Mouse (Mus musculus): ENCODE data around the gene Itln1. TPM values are rescaled to one million over a fixed set of nuclear protein-coding genes. Genes with fewer than 3 reads are reported as not detected.

Itln1 gene
- polyA plus RNA-seq (2012; rRNA removed) = 1.3 TPM in 1 of 2 replicates, not detected in the other

DNA sequence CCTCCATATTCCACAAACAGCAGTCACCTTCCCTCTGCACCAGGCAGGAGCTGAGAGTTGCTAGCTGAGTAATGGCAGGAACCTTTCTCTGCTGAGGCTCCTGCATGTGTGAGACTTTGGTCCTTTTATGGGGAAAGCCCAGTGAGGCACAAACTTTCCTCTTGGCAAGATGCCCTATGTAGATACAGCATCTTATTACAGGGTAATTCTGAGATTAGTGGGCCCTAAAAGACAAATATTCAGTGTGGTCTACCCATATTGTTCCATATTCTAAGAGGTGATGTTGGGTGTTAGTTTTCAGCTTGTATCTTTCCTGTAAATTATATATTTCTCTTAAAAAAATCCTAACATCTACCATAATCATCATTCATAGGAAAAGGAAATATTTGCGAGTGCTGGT is at the start of gene Itln1:
Itln1 (minus strand) TSS at position 101 of the 400 bp plus-strand sequence.
- no peak for DNase-seq (ENCODE audit: low read depth in 1 of 2, low spot score in 2 of 2)
- H3K36me3 ChIP-seq (ENCODE audit: control insufficient read depth, insufficient read depth, low read length) = no peaks in the 10 kb centered on the region
- 94% methylated on average over 1 of the region's 1 CpGs for WGBS
- H3K4me3 ChIP-seq (ENCODE audit: extremely low read depth, insufficient read depth, insufficient read length) = no peak within 1 kb of the TSS
- TF ChIP-seq POLR2A (IDR thresholded peaks at IDR 0.05; ENCODE audit: low read depth, low read length) = no peak
- H3K27me3 ChIP-seq (ENCODE audit: control insufficient read depth, insufficient read depth, low read length) = no peaks in the 10 kb centered on the region
- H3K4me1 ChIP-seq (ENCODE audit: control insufficient read depth, insufficient read depth, insufficient read length) = no peaks in the 10 kb centered on the region
- no peak within 1 kb of the TSS for H3K27ac ChIP-seq (ENCODE audit: insufficient read depth, low read length)

DNA sequence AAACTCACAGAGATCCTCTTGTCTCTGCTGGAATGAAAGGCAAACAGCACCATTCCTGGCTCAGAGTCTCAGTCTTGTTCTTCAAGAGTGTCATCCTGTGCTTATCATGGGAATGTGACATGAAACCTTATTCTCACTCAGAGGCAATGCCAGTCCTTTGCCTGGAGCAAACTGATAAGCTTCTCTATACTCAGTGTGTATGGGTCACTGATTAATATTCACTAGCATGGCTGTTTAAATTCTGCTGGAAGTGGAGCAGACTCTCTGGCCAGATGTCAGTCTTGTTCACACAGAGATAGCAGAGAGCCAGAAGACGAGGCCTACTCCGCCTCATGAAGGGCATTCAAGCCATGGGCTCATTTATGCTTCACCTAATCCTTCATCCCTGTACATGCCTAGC is 49.5 kb upstream of the Itln1 start:
- Histone ChIP-seq H3K4me1 (ENCODE audit: control insufficient read depth, insufficient read depth, insufficient read length) (no peaks in the 10 kb centered on the region), H3K4me3 (ENCODE audit: extremely low read depth, insufficient read depth, insufficient read length) (no peak overlapping the region), H3K36me3 (ENCODE audit: control insufficient read depth, insufficient read depth, low read length) (peaks cover 9% of the 10 kb centered on the region), H3K27me3 (ENCODE audit: control insufficient read depth, insufficient read depth, low read length) (no peaks in the 10 kb centered on the region), H3K27ac (ENCODE audit: insufficient read depth, low read length) (no peak overlapping the region)
- 83% methylated on average over 2 of the region's 2 CpGs for WGBS
- TF ChIP-seq POLR2A (IDR thresholded peaks at IDR 0.05; ENCODE audit: low read depth, low read length) (no peak), CTCF (IDR thresholded peaks at IDR 0.05; ENCODE audit: extremely low read depth, insufficient read depth, insufficient read length, insufficient replicate concordance) (no peak)
- no peak for DNase-seq (ENCODE audit: low read depth in 1 of 2, low spot score in 2 of 2)

DNA sequence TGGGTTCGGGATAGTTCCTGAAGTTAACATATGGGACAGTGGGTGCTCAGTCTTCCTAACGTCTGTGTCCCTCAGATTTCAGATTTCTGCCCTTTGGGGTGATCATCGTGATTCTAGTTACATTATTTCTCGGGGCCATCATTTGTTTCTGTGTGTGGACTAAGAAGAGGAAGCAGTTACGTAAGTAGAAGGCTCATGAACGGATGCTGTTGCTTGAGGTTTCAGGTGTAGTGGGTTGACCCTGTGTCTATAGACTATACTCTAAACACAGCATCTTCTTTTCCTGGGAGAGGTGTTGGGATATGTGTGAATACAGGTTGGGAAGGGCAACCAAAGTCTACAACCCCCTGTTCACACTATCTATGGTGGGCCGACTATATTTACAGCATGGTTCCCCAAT is 42.1 kb upstream of the Itln1 start:
- Histone ChIP-seq H3K4me1 (ENCODE audit: control insufficient read depth, insufficient read depth, insufficient read length) (no peaks in the 10 kb centered on the region; the same call in none of the 2 replicates), H3K27me3 (ENCODE audit: control insufficient read depth, insufficient read depth, low read length) (no peaks in the 10 kb centered on the region), H3K27ac (ENCODE audit: insufficient read depth, low read length) (no peak overlapping the region), H3K4me3 (ENCODE audit: extremely low read depth, insufficient read depth, insufficient read length) (no peak overlapping the region), H3K36me3 (ENCODE audit: control insufficient read depth, insufficient read depth, low read length) (no peaks in the 10 kb centered on the region)
- DNase-seq (ENCODE audit: low read depth in 1 of 2, low spot score in 2 of 2) = no peak
- 71% methylated on average over 7 of the region's 7 CpGs for WGBS
- no peak for TF ChIP-seq CTCF (IDR thresholded peaks at IDR 0.05; ENCODE audit: extremely low read depth, insufficient read depth, insufficient read length, insufficient replicate concordance)

DNA sequence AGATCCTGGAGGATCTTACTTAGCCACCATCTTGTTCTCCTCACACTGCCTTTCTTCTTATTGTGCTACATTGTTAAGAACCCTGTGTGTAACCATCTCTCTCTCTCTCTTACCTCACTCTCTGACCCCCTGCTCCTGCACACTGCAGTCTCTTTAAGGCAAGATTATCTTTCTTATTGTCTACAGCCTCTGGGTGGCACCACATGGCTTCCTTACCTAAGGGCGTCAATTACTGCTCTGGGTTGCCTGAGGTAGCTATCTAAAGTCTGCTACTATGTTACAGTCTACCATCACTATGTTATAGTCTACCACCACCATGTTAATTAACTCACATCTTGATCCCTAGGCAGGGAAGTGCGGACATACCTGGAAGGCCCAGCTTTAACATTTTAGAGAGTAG is 33.3 kb upstream of the Itln1 start:
- WGBS = 78% methylated on average over 2 of the region's 2 CpGs
- H3K27me3 ChIP-seq (ENCODE audit: control insufficient read depth, insufficient read depth, low read length) = no peaks in the 10 kb centered on the region
- no peak overlapping the region for H3K27ac ChIP-seq (ENCODE audit: insufficient read depth, low read length)
- no peaks in the 10 kb centered on the region for H3K36me3 ChIP-seq (ENCODE audit: control insufficient read depth, insufficient read depth, low read length)
- TF ChIP-seq POLR2A (IDR thresholded peaks at IDR 0.05; ENCODE audit: low read depth, low read length) (no peak), CTCF (IDR thresholded peaks at IDR 0.05; ENCODE audit: extremely low read depth, insufficient read depth, insufficient read length, insufficient replicate concordance) (no peak)
- H3K4me1 ChIP-seq (ENCODE audit: control insufficient read depth, insufficient read depth, insufficient read length) = no peaks in the 10 kb centered on the region
- no peak for DNase-seq (ENCODE audit: low read depth in 1 of 2, low spot score in 2 of 2)
- no peak overlapping the region for H3K4me3 ChIP-seq (ENCODE audit: extremely low read depth, insufficient read depth, insufficient read length)

DNA sequence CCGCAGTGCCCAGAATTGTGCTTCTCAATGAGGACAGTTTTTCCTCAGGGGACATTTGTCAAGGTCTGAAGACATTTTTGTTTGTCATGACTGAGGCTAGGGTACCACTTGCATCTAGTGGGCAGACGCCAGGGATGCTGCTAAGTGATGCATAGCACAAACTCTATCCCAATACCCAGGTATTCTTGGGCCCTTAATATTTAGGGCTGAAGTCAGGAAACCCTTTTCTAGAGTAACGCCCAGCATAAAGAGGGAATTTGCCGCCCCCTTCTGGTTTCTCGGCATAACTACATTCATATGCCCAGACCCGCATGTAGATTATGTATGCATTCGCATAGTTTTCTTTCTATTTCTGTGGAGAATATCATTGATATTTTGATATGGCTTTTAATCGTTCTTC is 31.7 kb upstream of the Itln1 start:
- WGBS = 19% methylated on average over 8 of the region's 8 CpGs
- DNase-seq (ENCODE audit: low read depth in 1 of 2, low spot score in 2 of 2) = peak; percentile 52 to 70
- Histone ChIP-seq H3K27me3 (ENCODE audit: control insufficient read depth, insufficient read depth, low read length) (no peaks in the 10 kb centered on the region), H3K4me3 (ENCODE audit: extremely low read depth, insufficient read depth, insufficient read length) (no peak overlapping the region), H3K4me1 (ENCODE audit: control insufficient read depth, insufficient read depth, insufficient read length) (peaks cover 9% of the 10 kb centered on the region; the same call in 1 of the 2 replicates), H3K27ac (ENCODE audit: insufficient read depth, low read length) (no peak overlapping the region), H3K36me3 (ENCODE audit: control insufficient read depth, insufficient read depth, low read length) (no peaks in the 10 kb centered on the region)
- peak; percentile 51; the same call in 1 of the 2 replicates for TF ChIP-seq CTCF (IDR thresholded peaks at IDR 0.05; ENCODE audit: extremely low read depth, insufficient read depth, insufficient read length, insufficient replicate concordance)
- TF ChIP-seq POLR2A (IDR thresholded peaks at IDR 0.05; ENCODE audit: low read depth, low read length) = no peak

DNA sequence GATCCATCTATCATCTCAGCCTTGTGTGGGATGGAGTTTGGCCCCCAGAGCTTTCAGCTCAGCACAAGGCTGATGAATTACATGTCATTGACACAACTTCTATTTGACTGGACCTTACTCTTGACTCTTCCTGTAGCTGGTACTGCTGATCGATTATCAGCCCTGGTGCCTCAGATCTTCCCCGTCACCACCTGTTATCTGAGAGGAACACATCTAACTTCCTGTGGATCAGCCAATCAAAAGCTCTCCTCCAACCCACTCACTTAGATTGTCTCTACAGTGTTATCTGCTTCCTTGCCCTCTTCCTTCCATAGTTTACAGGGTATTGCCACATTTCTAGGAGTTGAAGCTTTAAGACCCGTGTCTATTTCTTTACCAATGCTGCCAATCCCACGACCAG is 30.8 kb upstream of the Itln1 start:
- Histone ChIP-seq H3K36me3 (ENCODE audit: control insufficient read depth, insufficient read depth, low read length) (no peaks in the 10 kb centered on the region), H3K4me1 (ENCODE audit: control insufficient read depth, insufficient read depth, insufficient read length) (peaks cover 15% of the 10 kb centered on the region; the same call in 1 of the 2 replicates), H3K27ac (ENCODE audit: insufficient read depth, low read length) (no peak overlapping the region), H3K4me3 (ENCODE audit: extremely low read depth, insufficient read depth, insufficient read length) (no peak overlapping the region), H3K27me3 (ENCODE audit: control insufficient read depth, insufficient read depth, low read length) (no peaks in the 10 kb centered on the region)
- TF ChIP-seq POLR2A (IDR thresholded peaks at IDR 0.05; ENCODE audit: low read depth, low read length) (no peak), CTCF (IDR thresholded peaks at IDR 0.05; ENCODE audit: extremely low read depth, insufficient read depth, insufficient read length, insufficient replicate concordance) (no peak)
- no peak for DNase-seq (ENCODE audit: low read depth in 1 of 2, low spot score in 2 of 2)
- WGBS = 43% methylated on average over 4 of the region's 4 CpGs

DNA sequence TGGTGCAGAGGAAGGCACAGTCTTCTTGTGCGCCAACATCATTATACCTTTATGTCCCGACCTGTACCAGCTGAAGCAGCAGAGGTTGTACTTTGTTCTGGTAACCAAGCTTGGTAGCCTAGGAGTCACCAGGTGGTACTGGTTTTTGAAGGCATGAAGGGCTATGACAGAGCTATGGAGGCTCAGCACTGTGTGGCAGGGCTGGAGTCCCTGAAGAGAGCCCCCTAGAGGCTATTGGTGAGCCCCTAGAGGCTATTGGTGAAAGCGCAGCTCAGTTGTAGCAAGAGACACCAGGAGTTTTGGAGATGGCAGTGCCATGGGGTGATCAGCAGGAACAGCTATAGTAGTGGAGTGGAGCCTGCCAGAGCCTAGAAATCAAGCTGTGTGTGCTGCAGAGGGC is 29.2 kb upstream of the Itln1 start:
- Histone ChIP-seq H3K27ac (ENCODE audit: insufficient read depth, low read length) (no peak overlapping the region), H3K4me3 (ENCODE audit: extremely low read depth, insufficient read depth, insufficient read length) (no peak overlapping the region), H3K27me3 (ENCODE audit: control insufficient read depth, insufficient read depth, low read length) (no peaks in the 10 kb centered on the region), H3K4me1 (ENCODE audit: control insufficient read depth, insufficient read depth, insufficient read length) (peaks cover 16% of the 10 kb centered on the region; the same call in 1 of the 2 replicates), H3K36me3 (ENCODE audit: control insufficient read depth, insufficient read depth, low read length) (no peaks in the 10 kb centered on the region)
- DNase-seq (ENCODE audit: low read depth in 1 of 2, low spot score in 2 of 2) = peak; percentile 40 to 43
- 75% methylated on average over 3 of the region's 3 CpGs for WGBS
- TF ChIP-seq CTCF (IDR thresholded peaks at IDR 0.05; ENCODE audit: extremely low read depth, insufficient read depth, insufficient read length, insufficient replicate concordance) (peak; percentile 56; the same call in 1 of the 2 replicates), POLR2A (IDR thresholded peaks at IDR 0.05; ENCODE audit: low read depth, low read length) (no peak)

Data from spleen, adult 2 months (tissue).